Mouse (Mus musculus) right cerebral cortex, postnatal 14 days (tissue): ENCODE data around the gene Tmem120b.
A peak's percentile ranks its signal among the peaks of the same experiment; 100 is the strongest.

Source experiments
- DNase-seq: peaks from one replicate; pipeline ENCODE4 v3.0.0; 2022

The Tmem120b gene

DNA sequence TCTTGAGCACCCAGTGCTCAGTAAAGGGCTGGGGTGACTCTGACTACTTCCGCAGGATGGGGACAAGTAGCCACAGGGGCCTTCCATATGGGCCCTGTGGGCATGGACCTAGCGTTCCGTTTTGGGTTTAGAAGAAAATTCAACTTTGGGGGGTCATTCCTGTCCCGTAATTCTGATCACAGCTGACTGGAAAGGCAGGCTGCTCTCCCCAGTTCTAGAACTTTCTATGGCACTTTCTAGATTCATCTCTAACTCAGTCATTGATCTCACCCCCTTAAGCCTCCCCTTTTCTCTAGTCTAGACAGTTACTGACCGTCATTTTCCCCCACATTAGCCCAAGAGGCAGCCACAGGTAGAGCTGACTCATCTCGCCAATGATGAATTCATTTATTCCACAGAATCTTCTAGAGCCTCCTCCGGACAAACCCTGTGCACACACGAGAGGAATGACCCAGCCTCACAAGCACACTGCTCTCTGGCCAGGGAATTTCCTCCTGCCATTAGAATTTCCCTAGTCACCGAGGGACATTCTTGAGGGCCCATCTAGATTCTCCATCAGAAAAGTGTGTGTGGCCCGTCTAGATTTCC lies 61.0 kb downstream of the Tmem120b start:
- DNase-seq = no peak

DNA sequence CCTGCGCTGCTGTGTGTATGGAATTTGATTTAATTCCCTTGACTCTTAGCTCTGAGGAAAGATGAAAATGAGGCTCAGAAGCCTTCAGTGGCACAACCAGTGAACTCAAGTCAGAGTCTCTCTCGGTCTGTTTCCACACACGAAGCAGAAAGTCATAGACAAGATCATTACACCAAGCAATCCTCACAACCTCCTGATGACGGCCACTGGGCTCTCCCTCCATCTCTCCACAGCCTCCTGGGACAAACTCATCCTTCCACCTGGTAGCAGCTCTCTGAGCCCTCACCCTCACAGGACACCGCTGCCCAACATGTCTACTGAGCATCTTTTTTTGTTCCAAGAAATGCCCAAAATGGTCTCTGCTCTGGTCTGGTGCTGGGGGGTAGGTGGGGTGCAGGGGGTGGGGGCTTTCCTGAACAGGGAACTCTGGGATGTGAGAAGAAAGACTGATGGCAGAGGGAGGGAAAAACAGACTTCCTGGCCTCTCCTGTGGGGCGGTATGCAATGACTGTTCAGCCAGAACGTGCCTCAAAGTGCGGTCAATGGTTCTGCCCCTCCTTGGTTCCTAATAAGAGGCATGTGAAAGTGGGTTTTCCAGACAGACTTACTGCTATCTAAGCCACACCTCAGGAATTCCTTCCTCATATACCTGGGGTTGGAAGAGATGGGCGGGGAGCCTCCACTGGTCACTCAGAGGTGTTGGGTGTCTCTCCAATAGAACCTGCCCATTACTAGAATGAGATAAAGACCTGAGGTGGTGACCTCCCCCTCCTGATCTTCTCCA lies 62.0 kb downstream of the Tmem120b start:
- no peak for DNase-seq

DNA sequence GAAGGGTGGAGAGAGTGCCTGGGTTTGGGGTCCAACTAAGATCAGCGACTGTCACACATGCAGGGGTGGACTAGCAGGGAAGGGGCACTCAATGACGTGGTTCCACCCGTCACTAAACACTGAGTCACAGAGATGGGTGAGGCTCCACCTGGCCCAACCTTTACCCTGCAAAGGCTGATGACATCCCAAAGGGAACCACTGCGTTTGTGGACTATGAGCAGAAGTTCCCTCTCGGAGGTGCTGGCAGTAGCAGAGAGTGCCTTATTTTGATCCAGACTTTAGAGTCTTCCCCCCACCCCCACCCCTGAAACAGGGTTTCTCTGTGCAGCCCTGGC lies 62.6 kb downstream of the Tmem120b start:
- DNase-seq = no peak

DNA sequence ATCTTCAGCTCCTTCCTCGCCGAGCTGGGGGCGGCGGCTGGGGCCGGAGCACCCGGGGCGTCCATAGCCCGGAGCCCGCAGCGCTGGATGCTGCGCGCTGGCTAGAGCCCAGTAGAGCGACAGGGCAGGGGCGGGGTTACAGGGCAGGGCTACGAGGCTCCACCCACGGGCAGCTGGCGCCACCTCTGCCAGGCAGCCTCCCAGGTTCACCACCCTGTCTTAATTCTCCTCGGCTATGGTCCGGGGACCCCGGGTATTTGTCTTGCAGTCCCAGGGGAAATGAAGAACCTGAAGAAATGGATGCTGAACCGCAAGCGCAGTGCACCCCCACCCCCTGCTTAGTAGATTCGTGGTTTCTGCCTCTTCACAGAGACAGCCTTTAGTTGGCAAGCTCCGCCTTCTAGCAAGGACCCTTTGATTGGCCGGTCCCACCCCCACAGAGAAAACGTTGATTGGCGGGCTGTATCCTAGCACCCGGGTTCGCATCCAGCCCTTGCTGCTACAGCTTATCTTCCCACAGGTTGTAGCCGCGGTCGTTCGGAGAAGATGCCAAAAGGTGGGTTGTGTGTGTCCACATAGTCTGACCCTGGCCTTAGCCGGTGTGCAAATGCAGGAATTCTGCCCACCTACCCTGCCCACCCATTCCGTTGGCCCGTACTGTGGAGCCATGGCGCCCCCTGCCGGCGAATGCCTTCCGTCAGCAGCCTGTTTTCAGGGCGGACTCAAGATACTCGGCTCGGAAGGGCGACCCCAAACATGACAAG lies 64.3 kb downstream of the Tmem120b start, which contains the start of gene Rhof:
Gene Rhof, minus strand, starts transcription at position 385 of the 764 bp plus-strand sequence.
- peak; percentile 87 for DNase-seq

DNA sequence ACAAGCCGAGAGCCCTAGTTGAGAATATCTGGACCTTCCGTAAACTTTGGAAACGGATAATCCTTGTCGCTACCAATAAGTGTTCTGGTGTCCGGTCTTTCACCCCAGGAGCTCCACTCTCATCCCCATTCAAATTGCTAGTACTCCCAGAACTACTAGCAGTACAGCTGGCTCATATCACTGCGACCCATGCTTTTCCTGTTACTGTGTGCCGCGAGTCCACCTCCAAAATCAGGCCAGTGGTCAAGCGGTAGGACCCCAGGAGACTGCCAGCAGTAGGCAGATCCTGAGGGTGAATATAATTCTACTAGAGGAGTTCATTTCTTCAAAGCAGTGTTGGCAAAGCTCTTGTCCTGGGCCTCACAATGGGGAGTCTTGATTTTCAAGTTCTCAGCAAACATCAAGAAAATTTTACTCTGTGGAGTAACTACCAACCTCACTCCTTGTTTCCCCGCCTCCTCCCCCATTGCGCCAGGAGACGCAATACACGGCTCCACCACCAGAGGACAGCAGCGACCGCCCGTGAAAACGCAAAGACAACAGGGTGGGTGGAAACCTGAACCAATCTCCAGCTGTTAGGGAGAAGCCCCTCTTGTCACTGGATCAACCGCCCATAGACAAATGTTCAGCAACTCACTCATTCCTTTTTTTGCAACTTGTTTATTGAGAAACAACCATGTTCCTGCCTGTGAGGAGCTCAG lies 65.0 kb downstream of the Tmem120b start:
- peak; percentile 84 for DNase-seq

DNA sequence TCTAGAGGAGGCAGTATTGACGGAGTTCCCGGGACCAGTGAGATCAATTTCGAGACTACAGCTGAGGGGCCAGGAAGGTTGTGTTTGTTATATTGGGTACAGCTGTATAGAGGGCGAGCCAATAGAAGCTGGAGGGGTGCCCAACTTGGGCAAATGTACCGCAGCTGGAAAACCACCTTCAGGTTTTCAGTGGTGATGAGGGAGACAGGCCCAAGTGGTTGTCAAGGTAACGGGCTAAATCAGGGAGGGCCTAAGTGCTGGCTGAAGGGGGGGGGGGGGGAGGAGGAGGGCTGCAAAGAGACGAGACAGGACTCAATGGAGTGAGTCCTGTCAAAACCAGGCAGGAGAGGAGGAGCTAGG lies 65.5 kb downstream of the Tmem120b start:
- no peak for DNase-seq

DNA sequence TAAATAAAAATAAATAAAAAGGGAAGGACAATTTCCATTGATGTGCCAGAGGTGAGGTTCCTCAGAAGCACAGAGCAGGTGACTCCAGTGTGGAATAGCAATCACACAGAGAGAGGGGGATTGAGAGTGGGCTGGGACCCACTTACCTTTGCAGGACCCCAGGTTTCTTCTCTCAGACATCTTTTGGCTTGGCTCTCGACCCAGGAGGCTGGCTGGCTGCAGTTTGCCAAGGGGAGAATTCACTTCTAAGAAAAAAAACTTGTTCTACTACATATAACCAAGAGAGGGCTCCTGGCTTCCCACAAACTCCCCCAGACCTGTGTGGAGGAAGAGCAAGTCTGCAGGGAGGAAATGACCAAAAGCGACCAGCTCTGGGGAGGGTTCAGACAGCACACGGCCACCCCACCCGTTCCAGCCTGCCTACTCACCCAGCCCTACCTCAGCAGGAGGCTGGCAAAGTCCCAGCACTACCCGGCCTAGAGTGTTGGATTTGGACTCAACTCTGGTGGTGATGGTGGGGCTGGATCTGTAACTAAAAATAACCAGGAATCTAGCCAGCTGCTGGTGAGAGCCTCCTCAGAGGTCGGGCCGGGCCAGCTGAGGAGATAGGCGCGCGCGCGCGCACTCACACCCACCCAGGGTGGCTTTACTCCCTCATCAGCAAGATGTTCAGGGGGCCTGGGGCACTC lies 66.1 kb downstream of the Tmem120b start:
- DNase-seq = peak; percentile 74

DNA sequence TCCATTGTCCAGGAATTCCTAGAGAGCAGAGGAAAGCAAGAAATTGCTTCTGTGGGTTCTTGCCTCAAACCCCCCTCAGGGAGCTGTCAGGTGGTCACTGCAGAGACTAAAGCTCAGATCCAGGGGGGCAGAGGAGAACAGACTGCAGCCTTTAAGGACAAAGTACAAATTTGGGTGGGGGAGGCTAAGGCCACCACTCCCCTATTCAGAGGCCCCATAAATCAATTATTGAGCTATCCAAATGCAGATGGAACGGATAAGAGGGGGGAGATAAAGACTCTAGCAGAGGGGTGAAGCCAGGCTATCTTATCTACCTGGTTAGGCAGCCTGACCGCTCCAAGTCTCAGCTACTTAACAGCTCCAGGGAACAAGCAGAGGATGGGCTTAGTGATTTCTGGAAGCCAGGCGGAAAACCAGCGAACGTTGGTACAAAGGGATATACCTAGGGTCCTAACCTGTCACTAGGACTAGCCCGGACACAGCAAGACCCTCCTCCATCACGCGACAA lies 66.7 kb downstream of the Tmem120b start:
- no peak for DNase-seq

DNA sequence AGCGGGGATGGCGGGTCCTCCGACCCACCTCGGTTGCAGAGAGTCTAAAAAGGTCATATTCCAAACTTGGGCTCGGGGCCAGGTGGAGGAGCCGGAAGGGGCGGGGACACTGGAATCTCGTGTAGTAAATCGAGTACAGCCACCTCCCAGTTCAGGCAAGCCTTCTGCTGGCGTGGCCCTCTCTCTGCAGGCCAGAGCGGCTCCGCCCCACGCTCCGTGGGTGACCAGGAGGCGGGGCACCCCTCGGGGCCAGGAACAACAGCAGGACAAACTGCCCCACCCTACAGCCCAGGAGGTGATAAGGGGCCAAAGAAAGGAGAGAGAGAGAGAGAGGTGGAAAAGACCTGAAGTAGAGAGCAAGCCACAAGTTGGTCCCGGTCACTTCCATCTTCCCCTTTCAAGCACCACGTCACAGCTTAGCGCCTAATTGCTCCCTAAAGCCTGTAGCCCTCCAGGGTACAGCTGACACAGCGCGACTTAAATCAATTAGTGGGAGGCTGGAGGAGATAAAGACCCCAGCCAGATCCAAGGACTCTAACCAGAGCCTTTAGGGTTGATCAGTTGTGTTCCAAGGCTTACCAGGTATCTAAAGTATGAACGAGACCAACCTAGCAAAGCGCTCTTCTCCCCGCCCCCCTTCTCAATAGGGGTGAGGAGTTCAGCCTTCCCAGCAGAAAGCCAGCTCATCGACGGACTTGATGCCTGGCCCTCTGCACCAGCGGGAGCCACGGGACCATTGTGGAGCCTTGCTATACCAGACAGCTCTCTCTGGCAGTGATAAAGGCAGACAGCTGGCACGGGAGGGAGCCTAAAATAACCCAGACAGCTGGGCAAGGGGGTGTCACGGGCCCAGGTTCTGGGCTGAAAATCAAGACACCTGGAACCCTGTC lies 67.5 kb downstream of the Tmem120b start:
- peak; percentile 61 for DNase-seq

DNA sequence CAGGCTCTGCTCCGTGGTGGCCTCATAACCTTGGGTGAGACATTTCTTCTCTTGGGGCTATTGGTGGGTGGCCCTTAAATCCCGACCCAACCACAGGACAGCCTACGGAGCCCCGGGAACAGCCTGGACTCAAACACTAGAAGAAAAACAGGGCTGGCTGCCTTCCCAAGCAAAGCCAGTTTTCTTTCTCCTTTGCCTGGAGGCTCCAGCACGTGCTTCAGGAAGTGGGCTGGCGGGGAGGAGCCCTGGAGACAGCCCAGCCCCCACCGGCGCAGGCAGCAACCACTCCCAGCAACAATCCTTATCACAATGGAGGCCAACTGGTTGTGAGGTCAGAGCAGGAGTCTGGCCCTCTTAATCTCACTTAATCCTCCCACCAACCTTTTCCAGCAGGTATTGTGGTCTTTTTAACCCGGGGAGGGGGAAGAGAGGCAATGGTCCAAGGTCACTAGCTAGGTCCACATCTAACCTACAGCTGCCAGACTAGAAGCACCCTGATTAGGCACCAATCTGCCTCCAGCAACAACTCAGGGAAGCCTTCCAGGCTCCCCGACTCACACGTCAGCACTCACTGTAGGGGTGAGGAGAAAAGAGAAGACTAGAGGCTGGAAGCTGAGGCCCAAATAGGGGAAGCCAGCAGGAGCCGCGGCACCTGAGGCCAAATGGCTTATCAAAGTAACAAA lies 68.3 kb downstream of the Tmem120b start:
- peak; percentile 88 for DNase-seq

DNA sequence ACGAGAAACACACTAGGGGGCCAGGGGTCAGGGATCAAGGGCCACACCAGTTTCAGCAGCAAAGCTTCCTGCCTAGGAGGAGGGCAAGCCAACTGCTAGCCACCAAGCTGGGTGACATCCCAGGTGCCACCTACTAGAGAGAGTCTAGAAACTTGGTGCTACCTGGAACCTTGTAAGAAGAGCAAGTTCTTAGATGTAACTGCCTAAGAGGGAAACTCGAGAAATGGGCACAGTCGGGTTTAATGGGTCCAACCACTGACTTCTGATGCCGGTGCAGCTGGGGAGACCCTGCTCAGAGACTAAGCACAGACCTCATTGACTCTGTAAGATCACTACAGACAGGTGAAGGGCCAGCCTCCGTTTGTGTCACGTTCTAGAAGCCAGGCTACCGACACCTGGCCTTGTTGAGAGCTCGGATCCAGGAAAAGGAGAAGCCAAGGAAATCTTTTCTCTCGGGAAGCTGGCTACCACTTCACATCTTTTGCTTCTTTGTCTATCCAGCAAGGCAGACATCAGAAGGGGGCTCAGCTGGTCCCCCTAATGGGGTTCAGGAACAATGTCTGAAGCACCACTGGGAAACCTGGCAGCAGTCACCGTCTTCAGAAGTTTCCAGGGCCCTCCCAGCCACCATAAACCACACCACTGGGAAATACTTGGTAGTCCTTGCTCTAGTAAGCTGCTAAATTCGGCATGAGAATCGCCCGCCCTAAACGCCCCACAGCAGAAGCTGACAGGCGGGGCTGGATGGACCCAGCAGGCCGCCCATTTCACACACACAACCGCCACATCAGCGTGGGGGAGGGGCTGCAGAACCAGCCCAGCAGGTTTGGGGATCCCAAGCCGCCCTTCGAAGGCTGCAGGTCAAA lies 69.1 kb downstream of the Tmem120b start:
- DNase-seq = peak; percentile 79

DNA sequence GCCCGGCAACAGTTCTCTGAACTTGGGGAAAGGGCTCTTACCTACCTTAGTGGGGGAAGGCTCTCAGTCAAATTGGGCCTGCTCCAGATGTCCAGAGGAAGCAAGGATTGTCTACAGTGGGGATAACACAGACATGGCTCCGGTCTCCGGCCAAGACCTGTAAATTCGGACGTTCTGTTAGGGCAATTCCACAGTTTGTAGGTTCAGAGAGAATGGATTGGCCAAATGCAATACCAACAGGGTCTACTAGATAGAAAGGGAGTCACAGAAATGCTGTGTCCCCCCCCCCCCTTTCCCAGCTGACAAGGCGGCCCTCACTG lies 69.7 kb downstream of the Tmem120b start:
- DNase-seq = no peak

DNA sequence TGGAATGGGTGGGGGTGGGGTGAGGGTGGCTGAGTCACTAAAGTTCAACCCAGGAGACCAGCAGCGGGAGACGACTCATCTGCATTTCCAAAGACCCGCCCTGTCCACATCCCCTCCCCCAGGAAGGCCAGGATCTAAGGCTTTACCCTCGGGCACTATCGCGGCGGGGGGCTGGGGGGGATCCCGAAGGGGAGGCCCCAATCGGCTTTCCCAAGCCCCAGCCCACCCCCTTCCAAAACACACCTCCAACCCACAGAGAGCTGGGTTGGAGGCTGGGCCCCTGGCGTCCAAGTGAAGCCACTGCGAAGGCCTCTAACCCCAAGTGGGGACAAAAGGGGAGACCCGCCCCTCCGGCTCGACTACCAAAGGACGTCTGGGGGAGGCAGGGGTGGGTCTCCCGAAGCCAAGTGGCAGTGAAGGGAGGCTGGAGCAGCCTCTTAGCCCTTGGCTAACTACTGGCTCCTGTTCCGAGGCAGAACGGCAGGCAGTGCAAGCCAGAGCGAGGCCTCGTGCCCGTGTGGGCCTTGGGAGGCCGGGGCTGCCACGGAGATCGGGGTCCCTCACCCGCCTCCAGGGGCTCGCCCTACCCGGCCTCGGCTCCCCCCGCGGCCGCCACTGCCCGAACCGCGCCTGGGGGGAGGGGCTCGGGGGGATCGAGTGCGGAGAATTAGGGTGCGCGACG lies 70.2 kb downstream of the Tmem120b start:
- no peak for DNase-seq

DNA sequence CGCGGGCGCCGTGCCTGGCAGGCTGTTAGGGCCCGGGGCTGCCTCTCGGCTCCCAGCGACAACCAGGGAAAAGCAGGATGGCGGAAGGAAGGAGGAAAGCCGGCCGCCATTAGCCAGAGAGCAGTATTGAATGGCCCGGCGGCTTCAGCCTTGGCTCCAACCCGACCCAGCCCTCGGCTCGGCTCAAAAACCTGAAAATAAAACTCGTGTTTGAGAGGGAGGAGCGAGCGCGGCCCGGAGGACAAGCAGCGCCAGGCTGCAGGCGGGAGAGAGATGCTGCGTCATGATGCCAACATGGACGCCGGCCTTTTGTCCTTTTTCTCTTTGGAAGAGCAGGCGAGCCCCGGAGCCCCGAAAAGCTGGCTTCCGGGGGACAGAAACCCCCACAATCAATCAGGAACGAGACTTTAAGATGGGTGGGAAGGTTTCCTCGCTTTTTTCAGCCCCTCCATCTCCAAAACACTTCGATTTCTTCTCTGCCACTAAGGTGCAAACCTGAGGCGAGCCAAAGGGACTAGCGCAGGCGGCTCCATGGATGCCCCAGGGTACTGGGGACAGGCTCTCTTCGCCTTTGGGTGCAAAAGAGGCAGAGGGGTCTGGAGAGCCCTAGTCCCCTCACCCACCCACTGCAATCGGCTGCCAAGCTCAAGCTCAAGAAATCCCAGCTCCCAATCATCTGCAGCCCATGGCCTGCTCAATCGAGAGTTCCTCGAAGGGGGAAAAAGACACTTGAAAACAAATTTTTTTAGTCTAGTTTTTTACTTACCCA lies 70.9 kb downstream of the Tmem120b start:
- DNase-seq = peak; percentile 81

DNA sequence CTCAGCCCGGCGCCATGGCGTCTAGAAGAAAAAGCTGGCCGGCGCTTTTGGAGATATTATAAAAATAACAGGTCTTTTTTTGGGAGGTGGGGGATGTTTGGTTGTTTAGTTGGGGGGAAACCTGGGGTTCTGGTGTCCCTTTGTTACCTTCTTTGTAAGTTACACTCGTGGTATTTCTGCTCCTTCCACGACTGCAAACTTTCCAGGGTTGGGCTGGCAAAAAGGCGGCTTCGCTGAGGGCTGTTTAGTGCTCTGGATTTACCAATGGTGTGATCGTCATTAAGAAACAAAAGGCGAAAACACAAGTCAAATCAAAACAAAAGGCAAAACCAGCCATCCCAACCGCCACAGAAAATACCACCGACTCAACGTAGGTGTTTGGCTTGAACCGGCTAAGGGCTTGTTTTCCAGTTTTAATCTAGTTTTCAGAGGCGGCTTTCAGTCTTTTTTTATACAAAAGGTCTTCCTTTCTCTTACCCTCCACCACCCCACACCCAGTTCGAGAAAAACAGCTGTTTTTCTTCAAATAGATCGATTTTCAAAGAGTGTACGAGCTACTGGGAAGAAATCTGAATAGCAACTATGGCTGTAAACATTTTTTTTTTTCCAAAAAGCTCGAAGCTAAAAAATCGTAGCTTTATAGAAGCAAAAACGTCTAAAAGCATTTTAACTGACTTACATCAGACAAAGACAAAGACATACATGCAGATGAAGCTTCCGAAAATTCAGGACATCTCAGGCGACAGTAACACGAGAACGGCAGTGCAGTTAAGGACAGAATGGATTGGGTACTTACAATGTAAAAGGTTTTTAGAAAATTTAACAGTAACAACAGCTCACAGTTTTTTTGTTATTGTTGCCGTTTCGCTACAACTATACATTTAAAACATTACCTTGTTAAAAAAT lies 71.8 kb downstream of the Tmem120b start:
- no peak for DNase-seq

DNA sequence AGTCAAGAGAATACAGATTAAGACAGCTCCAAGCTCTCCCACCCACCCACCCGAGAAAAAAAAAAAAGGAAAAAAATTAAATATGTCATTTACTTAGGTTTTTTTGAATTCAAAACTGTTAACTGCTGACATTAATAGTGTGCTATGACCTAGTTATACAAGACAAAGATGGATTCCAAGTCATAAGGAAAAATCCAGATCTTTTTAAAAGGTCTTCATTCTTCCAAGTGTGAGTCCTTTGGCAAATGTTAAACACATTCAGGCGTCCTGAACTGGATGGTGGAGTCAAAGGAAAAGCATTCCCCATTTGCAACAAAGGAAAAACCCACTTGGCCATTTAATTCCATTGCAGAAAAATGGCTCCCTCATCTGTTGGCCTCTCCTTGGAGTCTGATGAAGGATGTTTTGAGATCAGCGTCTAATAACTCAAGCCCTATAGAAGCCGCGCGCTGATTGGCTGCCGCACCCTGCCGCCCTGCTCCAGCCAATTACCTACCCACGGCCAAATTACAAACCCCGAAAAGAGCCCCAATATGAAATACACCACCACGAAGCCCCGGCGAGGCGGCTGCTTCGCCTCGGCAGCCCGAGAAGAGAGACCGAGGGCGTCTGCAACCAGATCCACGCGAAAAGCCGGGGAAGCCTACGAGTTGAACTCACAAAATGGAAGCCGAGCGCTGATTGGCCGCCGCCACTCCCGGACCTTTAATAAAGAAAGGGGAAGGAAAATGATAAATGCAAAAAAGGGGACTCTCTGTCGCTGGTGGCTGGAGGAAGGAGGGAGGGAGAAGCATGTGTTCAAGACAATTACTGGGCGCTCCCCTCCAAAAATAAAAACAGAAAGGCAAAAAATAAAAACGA lies 72.7 kb downstream of the Tmem120b start:
- peak; percentile 88 for DNase-seq
